26 mouse cellular contexts compared by ENCODE assay signal in the genomic region with DNA sequence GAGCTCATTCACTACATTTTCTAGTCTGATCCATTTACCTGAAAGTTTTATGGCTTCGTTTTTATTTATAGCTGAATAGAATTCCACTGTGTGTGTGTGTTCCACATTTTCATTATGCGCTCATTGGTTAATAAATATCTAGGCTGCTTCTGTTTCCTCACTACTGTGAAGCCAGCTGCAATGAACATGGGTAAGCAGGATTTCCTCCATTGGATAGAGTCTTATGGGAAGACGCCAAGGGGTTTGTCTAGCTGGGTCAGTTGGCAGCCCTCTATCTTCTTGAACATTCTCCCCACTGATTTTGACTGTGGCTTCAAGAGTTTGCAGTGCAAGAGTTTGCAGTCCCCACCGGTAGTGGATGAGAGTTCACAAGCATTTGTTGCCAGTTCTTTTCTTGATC. TPM values are rescaled to one million over a fixed set of nuclear protein-coding genes. Genes with fewer than 3 reads are reported as not detected.
DNase-seq lines count a peak whose midpoint lies in the region; TF ChIP-seq lines count a peak whose summit lies in the region.
"Had no signal": no experiment of that assay in that cellular context is flagged by ENCODE, and none has a peak within 500 bp of the region (broad histone marks: within the 10 kb centered on the region; RNA-seq: fewer than 3 reads in every experiment).

No protein-coding gene starts in this region.

- peak; percentile 58 to 71 for DNase-seq in heart, adult 18-20 months
- no peak for DNase-seq in heart, postnatal 4 days
- DNase-seq in lung, adult 18-20 months = peak; percentile 38 to 48
- DNase-seq in lung, adult 2 months = no peak
- DNase-seq in kidney, postnatal 10 days = peak; percentile 19
- no peak for DNase-seq in layer of hippocampus, postnatal 10 days (ENCODE audit: low spot score in 2 of 2)
- DNase-seq in urinary bladder, postnatal 14 days (ENCODE audit: low spot score) = no peak
- DNase-seq: B cell, adult 2 months; cerebellum, postnatal 14 days; embryo, embryonic 11 days; gastrocnemius, postnatal 25 days; lung, embryonic 14.5 days; right cerebral cortex, adult 18-20 months had no signal

- WGBS in lung, adult 2 months = 55% methylated on average over 4 of the region's 4 CpGs
- WGBS in small intestine, adult 2 months = 25% methylated on average over 4 of the region's 4 CpGs

- H3K36me3 ChIP-seq in small intestine, adult 2 months (ENCODE audit: control insufficient read depth, insufficient read depth, low read length) = no peaks in the 10 kb centered on the region
- H3K36me3 ChIP-seq: hindbrain, embryonic 13.5 days; limb, embryonic 15.5 days; midbrain, embryonic 15.5 days had no signal

- no peaks in the 10 kb centered on the region; the same call in 1 of the 2 replicates for H3K4me1 ChIP-seq in lung, adult 2 months (ENCODE audit: control insufficient read depth, insufficient read depth, low read length)
- peaks cover 12% of the 10 kb centered on the region; the same call in 1 of the 2 replicates for H3K4me1 ChIP-seq in small intestine, adult 2 months (ENCODE audit: control insufficient read depth, insufficient read depth, insufficient read length, low read length)
- H3K4me1 ChIP-seq: hindbrain, embryonic 13.5 days; limb, embryonic 15.5 days; megakaryocyte, embryonic 14.5 days; midbrain, embryonic 15.5 days had no signal

- H3K4me3 ChIP-seq in lung, adult 2 months (replicated peaks; ENCODE audit: extremely low read depth, low read depth, low read length) = no peak overlapping the region
- H3K4me3 ChIP-seq in small intestine, adult 2 months (ENCODE audit: low read depth, low read length) = no peak overlapping the region
- H3K4me3 ChIP-seq: hindbrain, embryonic 13.5 days; limb, embryonic 15.5 days; megakaryocyte, embryonic 14.5 days; midbrain, embryonic 15.5 days had no signal

- no peak for TF ChIP-seq POLR2A in lung, adult 2 months (IDR thresholded peaks at IDR 0.05; ENCODE audit: borderline replicate concordance, extremely low read depth, low read depth, low read length)
- no peak for TF ChIP-seq POLR2A in small intestine, adult 2 months (IDR thresholded peaks at IDR 0.05; ENCODE audit: low read depth, low read length)

- peak overlapping the region; percentile 17; the same call in 1 of the 2 replicates for H3K27ac ChIP-seq in small intestine, adult 2 months (ENCODE audit: insufficient read depth, low read depth, low read length)
- H3K27ac ChIP-seq: hindbrain, embryonic 13.5 days; limb, embryonic 15.5 days; midbrain, embryonic 15.5 days had no signal

- TF ChIP-seq CTCF in lung, adult 2 months (IDR thresholded peaks at IDR 0.05; ENCODE audit: insufficient read depth, low read length) = no peak
- no peak for TF ChIP-seq CTCF in small intestine, adult 2 months (IDR thresholded peaks at IDR 0.05; ENCODE audit: extremely low read depth, insufficient read length, insufficient replicate concordance, low read depth, low read length)

- H3K27me3 ChIP-seq in small intestine, adult 2 months (ENCODE audit: control insufficient read depth, insufficient read depth, low read length) = no peaks in the 10 kb centered on the region
- H3K27me3 ChIP-seq: hindbrain, embryonic 13.5 days; limb, embryonic 15.5 days; midbrain, embryonic 15.5 days had no signal

RNA-seq across cellular contexts. Expression of a gene that starts 51.1 kb away (rescaled TPM):
- total RNA-seq in heart, adult 18-20 months (2021) = 10 to 100 TPM; 21.2 to 24.4 TPM
- total RNA-seq in heart, postnatal 4 days (2021) = 1 to 10 TPM; 1.5 TPM
- 26.0 and 28.2 TPM in 2 replicates for polyA plus RNA-seq in lung, adult 2 months (2012; rRNA removed)
- polyA plus RNA-seq in small intestine, adult 2 months (2012; rRNA removed) = 4.1 and 12.2 TPM in 2 replicates
- total RNA-seq in layer of hippocampus, postnatal 10 days (2021) = 10 to 100 TPM; 31.9 to 36.6 TPM

RNA-seq across cellular contexts. Expression of a gene that starts 51.5 kb away (rescaled TPM):
- total RNA-seq in heart, adult 18-20 months (2021) = not detected
- total RNA-seq in heart, postnatal 4 days (2021) = not detected
- not detected in 2 replicates for polyA plus RNA-seq in lung, adult 2 months (2012; rRNA removed)
- not detected in 2 replicates for polyA plus RNA-seq in small intestine, adult 2 months (2012; rRNA removed)
- not detected for total RNA-seq in layer of hippocampus, postnatal 10 days (2021)
- total RNA-seq: gastrocnemius, postnatal 25 days; layer of hippocampus, postnatal 14 days; left cerebral cortex, postnatal 14 days had no signal
- polyA plus RNA-seq: forebrain, embryonic 11.5 days; heart, embryonic 16.5 days; hindbrain, embryonic 13.5 days; intestine, embryonic 14.5 days; limb, embryonic 15.5 days; lung, embryonic 14.5 days; midbrain, embryonic 15.5 days; spleen, adult 2 months; stomach, embryonic 16.5 days; thymus, postnatal 0 days had no signal

Comparison
In these comparisons a context has a peak if more than half of its experiments do, and no peak if none do; other contexts are left out.
1. DNase-seq: peak in heart, adult 18-20 months (2 of 2), lung, adult 18-20 months (2 of 2) and kidney, postnatal 10 days (single experiment); none in heart, postnatal 4 days (single experiment), lung, adult 2 months (single experiment), layer of hippocampus, postnatal 10 days (0 of 2) and urinary bladder, postnatal 14 days (single experiment).
2. RNA of a gene that starts 51.1 kb away (total RNA-seq): 31.9 to 36.6 TPM in layer of hippocampus, postnatal 10 days and 21.2 to 24.4 TPM in heart, adult 18-20 months; 1.5 TPM in heart, postnatal 4 days; every median in the first group is over 4 times any median in the second.